Mouse (Mus musculus) CD4-positive helper T cell, adult 2 months (primary cell): ENCODE results near the gene Casc4.
"Not testable (repeated sequence)": the region's sequence is repeated elsewhere in the genome, so short reads cannot be mapped to it uniquely, and the experiment has no call there.

ENCODE experiments used
- DNase-seq: peaks from one replicate; pipeline ENCODE4 v3.0.0-alpha.2; 2012; ENCODE audit warnings: low read depth, missing footprints, low spot score

The Casc4 gene

GRCm38 (mm10) chr2:121909975-121910374, 43.2 kb downstream of the Casc4 start:
- DNase-seq, result peak; percentile 6

DNA sequence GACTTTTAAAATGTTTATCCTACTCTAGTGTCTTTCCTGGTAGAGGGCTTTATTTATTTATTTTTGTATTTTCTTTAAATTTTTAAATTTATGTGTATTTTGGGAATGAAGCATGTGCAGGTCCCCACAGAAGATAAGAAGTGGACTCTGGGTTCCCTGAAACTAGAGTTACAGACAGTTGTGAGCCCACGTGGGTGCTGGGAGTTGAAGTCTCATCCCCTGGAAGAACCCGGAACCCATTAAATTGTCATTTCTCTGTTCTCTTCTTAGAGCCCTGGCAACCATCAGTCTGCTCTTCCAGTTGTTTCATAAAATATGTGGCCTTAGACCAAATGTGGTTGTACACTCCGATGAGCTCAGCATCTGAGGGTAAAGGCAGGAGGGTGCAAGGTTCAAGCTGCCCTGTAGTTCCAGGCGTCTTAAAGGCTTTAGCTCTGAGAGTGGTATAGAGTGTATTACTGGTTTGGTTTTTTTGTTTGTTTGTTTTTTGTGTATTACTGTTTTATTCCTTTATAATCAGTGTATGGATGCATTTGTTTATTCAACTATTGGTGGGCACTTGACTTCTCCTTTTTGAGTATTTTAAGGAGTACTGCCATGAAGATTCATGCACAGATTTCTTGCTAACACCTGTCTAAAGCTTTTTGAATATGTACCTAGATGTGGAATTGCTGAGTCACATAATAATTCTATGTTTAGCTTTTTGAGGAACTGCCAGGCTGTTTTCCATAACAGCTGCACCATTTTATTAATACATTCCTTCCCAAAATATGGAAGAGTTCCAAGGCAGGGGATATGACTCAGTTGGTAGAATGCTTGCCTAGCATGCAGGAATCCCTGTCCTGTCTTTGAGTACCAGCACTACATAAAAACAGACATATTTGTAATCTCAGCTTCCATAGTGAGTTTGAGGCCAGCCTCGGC, 49.5 kb downstream of the Casc4 start:
- no peak for DNase-seq

- not testable (repeated sequence) for DNase-seq
Measured at GRCm38 (mm10) chr2:121937624-121938023, 70.9 kb downstream of the Casc4 start.

DNA sequence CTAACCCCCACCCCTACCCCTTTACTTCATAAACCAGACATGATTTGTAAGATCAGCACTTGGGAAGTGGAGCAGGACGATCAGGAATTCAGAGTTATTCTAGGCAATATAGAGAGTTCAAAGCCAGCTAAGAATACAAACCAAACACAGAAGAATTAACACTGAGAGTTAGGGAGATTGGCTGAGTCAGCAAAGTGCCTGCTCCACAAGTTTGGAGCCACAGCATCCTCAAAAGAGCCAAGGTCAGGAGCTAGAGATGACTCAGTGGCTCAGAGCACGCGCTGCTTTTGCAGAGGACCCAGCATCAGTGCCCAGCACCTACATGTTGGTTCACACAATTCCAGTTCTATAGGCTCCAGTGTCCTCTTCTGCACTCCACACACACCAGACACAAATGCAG, 76.6 kb downstream of the Casc4 start:
- DNase-seq, result no peak

GRCm38 (mm10) chr2:121954971-121955656, 88.3 kb downstream of the Casc4 start:
- DNase-seq, result no peak

- DNase-seq, result peak; percentile 95
Measured at GRCm38 (mm10) chr2:121955765-121956223, 89.0 kb downstream of the Casc4 start, which contains the start of the genes Ctdspl2 and Mageb3. Gene Ctdspl2, plus strand, starts transcription at chr2:121956001. Gene Mageb3, minus strand, starts transcription at chr2:121956092.

DNA sequence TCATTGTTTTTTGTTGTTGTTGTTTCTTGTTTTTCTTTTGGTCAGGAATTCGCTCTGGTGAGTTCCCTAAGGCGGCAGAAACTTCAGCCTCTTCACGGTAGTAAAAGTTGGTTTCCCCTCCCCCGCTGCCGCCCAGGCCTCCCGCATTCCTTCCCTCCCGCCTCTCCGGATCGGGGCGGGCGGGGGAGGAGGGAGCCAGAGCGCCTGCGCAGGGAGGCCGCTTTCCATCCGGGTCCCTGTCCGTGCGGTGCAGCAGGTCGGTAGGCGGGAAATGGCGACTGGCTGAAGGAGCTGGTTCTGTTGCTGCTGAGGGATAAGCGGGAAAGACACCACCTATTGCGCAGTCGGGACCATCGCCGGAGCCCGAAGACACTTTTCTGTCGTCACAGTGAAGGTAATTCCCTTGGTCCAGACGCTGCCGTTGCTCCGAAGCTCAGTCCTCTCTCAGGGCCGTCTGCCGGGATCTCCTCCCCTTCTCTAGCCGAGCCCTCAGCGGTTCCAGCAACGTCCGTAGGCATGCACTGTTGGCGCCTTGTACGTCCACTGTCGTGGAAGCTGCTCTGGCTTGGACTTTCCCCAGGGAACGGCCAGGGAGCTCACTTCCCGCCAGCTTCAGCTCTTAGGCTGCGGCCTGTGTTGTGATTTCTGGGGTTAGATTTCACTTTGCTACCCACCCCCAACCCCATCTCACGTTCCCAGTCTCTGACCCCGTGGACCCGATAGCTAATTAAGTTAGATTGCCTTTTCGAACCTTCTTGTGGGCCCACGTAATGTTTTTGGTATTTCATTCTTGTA, 89.7 kb downstream of the Casc4 start:
- peak; percentile 95 for DNase-seq

DNA sequence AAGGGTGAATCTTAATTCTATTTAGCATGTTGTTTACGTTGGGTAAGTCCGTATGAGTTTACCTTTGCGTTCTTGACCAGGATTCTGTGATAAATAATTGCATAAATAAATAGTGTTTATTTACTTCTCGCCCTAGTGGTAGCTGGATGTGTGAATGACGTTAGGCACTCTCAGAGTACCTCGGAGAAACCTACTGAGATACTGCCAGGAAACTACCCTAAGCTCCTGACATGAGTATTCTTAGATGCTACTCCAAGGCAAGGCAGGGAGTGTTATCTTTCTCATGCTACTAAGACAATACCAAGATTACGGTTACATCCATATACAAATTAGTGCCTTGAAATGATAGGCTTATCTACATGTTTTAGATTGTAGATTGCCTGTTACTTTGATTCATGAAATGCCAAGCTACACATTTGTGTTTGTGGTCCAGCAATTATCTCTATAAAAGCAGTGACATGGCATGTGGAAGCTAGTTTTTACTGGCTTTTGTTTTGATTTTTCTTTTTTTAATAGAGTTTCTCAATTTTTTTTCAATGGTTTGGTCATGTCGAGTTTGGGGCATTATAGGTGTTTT, 90.5 kb downstream of the Casc4 start:
- DNase-seq, result peak; percentile 33
